Mouse (Mus musculus) midbrain, embryonic 16.5 days (tissue): ENCODE measurements around the gene Ntrk3. TPM values are rescaled to one million over a fixed set of nuclear protein-coding genes. Genes with fewer than 3 reads are reported as not detected.

Experiments
- ATAC-seq: fragments of 200-750 bp; cut with Nextera tagmentation; 2 replicates; pipeline ENCODE4 v1.8.0; 2017; ENCODE audit warnings: moderate TSS enrichment
- H3K27ac ChIP-seq: fragments of 300-500 bp; sonication (generic); 2 replicates; pipeline ENCODE4 v1.5.1; 2014; ENCODE audit warnings: mild to moderate bottlenecking, low read length, mixed read lengths
- H3K27me3 ChIP-seq: fragments of 300-500 bp; sonication (generic); 2 replicates; pipeline ENCODE4 v1.6.1; 2014; ENCODE audit warnings: low read depth, low read length, mixed read lengths; ENCODE audit not compliant: control insufficient read depth, insufficient read depth
- H3K36me3 ChIP-seq: fragments of 300-500 bp; sonication (generic); 2 replicates; pipeline ENCODE4 v1.6.1; 2014; ENCODE audit warnings: mild to moderate bottlenecking, low read length, moderate library complexity, mixed read lengths; ENCODE audit not compliant: control insufficient read depth, insufficient read depth
- H3K4me1 ChIP-seq: fragments of 300-500 bp; sonication (generic); 2 replicates; pipeline ENCODE4 v1.6.1; 2014; ENCODE audit warnings: mild to moderate bottlenecking, low read length, mixed read lengths; ENCODE audit not compliant: control insufficient read depth, insufficient read depth
- H3K4me2 ChIP-seq: fragments of 300-500 bp; sonication (generic); 2 replicates; pipeline ENCODE4 v1.6.1; 2014; ENCODE audit warnings: mild to moderate bottlenecking, low read length, mixed read lengths
- H3K4me3 ChIP-seq: fragments of 300-500 bp; sonication (generic); 2 replicates; pipeline ENCODE4 v1.5.1; 2014; ENCODE audit warnings: low read depth, mild to moderate bottlenecking, low read length, moderate library complexity, mixed read lengths
- H3K9ac ChIP-seq: fragments of 300-500 bp; sonication (generic); 2 replicates; pipeline ENCODE4 v1.6.1; 2014; ENCODE audit warnings: low read depth, low read length, mixed read lengths
- H3K9me3 ChIP-seq: fragments of 300-500 bp; sonication (generic); replicated peaks from 2 replicates; pipeline ENCODE4 v1.6.1; 2014; ENCODE audit warnings: mild to moderate bottlenecking, low read length, mixed read lengths; ENCODE audit not compliant: control insufficient read depth, poor library complexity, severe bottlenecking
- WGBS: fragments of 180-500 bp; shearing (Covaris S2); extraction: QIAGEN DNeasy Blood & Tissue Kit; methylation state at CpG from one replicate; pipeline ENCODE4 v1.1.7; 2014; 5-methylcytosine and 5-hydroxymethylcytosine counted together
- polyA plus RNA-seq: library from polyadenylated mRNA; unstranded; fragments of >200 nt; fragmentation: Nextera tagmentation; extraction: Ambion mirVana; gene quantifications from 2 replicates; pipeline ENCODE4 v1.2.1, GENCODE M21; 2015

Ntrk3 gene
- polyA plus RNA-seq, 1 experiment from 2014 or later, result 24.7 TPM

DNA sequence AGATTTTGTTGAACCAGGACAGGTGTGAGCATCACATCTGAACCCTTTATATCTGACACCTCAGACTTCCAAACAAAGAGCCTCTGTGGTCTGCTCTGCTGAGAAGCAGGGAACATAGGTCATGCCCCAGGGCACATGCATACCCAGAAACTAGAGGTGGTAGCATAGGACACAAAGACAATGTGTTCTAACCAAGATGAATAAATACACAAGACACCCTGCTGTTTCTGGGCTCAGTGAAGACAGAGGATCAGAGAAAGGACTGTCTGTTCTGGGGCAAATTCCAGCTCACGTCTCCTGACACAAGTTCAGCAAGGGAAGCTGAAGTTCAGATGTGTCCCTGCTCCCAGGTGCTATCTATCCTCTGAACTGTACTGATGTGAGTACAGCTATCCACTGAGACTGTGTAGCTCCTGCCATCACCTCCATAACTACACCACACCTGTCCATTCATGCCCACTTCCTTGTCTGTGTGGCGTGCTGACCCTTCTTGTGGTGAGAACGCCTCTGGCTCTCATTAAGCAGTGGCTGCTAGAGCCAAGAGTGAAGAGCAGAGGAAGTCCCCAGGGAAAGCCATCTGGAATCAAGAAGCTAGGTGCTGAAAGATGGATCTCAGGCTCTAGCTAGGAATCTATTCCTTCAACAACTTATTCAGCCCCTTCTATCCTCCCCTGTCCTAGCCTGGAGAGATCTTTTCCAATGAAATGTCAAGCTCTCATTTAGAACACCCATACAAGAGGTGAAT, 468.1 kb downstream of the Ntrk3 start:
- WGBS, result 65% methylated on average over 3 of the region's 3 CpGs
- Histone ChIP-seq H3K4me2 (no peak overlapping the region), H3K27ac (no peak overlapping the region), H3K27me3 (no peaks in the 10 kb centered on the region), H3K4me3 (no peak overlapping the region), H3K9ac (no peak overlapping the region), H3K4me1 (peaks cover 3% of the 10 kb centered on the region; the same call in 1 of the 2 replicates), H3K36me3 (no peaks in the 10 kb centered on the region), H3K9me3 (no peaks in the 10 kb centered on the region)
- ATAC-seq, result no peak

DNA sequence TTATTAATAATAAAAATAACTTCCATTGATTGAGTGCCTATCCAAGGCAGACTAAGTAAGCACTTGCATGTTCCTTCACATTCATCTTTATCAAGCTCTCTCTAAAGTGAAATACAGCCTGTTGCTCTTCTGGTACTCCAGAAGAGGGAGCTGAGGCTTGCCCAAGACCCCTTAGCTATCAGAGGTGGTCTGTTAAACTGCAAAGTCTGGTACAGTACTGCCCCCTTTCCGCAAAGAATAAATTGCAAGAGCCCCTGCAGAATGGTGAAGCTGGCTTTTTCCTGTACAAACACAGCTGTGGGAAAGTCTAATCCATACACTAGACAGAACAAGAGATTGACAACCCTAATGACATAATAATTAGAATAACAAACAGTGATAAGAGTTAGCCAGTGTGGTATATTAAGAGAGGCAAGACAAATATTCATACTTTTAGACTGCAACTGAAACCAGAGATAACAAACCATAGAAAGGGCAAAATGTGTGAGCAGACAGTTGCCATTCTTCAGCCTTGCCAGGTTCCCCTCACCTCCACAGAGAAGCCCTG, 470.3 kb downstream of the Ntrk3 start:
- no peak overlapping the region for H3K9ac ChIP-seq
- peaks cover 3% of the 10 kb centered on the region; the same call in 1 of the 2 replicates for H3K4me1 ChIP-seq
- H3K27ac ChIP-seq, result no peak overlapping the region
- WGBS, result 6% methylated on average over 1 of the region's 1 CpGs
- no peak overlapping the region for H3K4me2 ChIP-seq
- no peaks in the 10 kb centered on the region for H3K36me3 ChIP-seq
- no peaks in the 10 kb centered on the region for H3K27me3 ChIP-seq
- H3K9me3 ChIP-seq, result no peaks in the 10 kb centered on the region
- no peak overlapping the region for H3K4me3 ChIP-seq
- no peak for ATAC-seq

DNA sequence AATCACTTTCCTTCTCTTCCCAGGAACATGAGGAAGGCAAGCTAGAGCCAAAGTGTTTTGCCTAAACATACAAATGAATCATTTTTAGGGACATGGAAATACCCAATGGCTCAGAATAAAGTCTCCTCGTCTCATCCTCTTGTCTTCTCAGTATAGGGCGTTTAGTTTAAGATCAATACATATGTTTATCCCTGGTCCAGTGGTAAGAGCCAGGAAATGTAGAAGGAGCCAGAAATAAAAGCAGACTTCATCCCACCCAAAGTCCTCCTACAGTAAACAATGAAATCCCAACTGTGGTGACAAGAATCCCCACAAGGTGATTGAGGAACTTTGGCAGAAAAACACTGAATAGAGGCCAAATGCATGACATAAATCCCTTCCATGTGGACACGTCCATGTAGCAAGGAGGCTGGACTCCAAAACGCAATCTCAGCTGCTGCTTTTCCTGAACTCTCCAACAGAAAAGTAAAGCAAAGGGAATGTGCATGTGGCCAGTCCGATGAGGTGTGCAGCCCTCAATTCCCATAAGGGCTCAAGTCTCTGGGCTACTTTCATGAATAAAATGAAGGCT, 473.3 kb downstream of the Ntrk3 start:
- Histone ChIP-seq H3K9ac (no peak overlapping the region), H3K36me3 (no peaks in the 10 kb centered on the region), H3K4me2 (no peak overlapping the region), H3K4me3 (no peak overlapping the region), H3K27ac (no peak overlapping the region), H3K27me3 (no peaks in the 10 kb centered on the region), H3K9me3 (no peaks in the 10 kb centered on the region), H3K4me1 (peaks cover 3% of the 10 kb centered on the region; the same call in 1 of the 2 replicates)
- WGBS, result 67% methylated on average over 5 of the region's 5 CpGs
- ATAC-seq, result no peak

DNA sequence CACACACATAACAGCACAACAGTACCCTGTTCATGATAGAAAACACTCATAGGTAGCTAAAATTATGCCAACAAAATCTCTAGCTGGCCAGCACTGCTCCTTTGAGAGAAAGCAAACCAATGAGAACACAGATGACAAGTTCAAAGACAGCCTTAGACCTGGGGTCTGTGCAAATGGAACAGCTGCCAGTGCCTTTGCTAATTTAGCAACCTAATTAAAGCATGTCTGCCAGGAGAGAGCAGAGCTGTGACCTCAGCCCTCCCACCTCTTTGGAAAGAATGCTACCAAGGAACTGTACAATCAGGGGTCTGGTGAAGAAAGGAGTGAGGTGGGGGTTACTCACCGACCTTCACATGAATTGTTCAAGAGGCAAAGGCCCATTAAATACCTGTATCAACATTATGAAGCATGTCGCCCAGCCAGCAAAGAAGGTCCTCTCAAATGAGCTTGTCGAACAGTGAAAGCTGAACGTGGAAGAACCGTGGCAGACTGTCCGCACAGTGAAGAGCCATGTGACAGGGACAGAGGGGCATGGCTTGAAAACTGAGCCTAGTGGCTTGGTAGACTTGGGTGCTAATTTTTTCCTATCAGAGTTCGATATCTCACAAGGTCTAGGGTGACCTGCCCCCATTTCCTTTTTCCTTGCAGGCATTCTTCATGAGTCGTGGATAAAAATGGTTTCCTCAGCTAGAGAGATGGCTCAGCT, 476.2 kb downstream of the Ntrk3 start:
- Histone ChIP-seq H3K36me3 (no peaks in the 10 kb centered on the region), H3K27me3 (no peaks in the 10 kb centered on the region), H3K9me3 (no peaks in the 10 kb centered on the region), H3K4me1 (no peaks in the 10 kb centered on the region), H3K4me3 (no peak overlapping the region), H3K9ac (no peak overlapping the region), H3K27ac (no peak overlapping the region), H3K4me2 (no peak overlapping the region)
- 74% methylated on average over 8 of the region's 8 CpGs for WGBS
- no peak for ATAC-seq

DNA sequence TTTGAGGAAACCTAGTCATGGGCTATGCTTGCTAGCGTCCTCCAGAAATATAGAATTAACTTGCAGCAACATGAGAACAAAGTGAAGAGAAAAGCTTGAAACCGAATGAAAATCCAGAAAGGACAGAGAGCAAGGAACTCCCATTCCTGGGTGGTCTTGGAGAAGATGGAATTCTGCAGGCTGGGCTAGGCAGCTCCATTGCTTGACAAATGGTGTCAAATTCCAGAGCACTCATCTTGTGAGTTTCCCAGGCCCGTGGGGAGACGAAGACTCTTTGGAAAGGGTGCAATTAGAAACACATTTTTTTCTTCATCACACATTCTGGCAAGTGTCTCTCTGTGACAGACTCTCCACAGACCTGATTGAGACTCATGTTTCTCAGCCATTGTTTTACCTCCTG, 479.7 kb downstream of the Ntrk3 start:
- Histone ChIP-seq H3K4me2 (no peak overlapping the region), H3K27ac (no peak overlapping the region), H3K27me3 (no peaks in the 10 kb centered on the region), H3K36me3 (no peaks in the 10 kb centered on the region), H3K4me3 (no peak overlapping the region), H3K9ac (no peak overlapping the region), H3K4me1 (no peaks in the 10 kb centered on the region), H3K9me3 (no peaks in the 10 kb centered on the region)
- 63% methylated on average over 4 of the region's 4 CpGs for WGBS
- ATAC-seq, result no peak

DNA sequence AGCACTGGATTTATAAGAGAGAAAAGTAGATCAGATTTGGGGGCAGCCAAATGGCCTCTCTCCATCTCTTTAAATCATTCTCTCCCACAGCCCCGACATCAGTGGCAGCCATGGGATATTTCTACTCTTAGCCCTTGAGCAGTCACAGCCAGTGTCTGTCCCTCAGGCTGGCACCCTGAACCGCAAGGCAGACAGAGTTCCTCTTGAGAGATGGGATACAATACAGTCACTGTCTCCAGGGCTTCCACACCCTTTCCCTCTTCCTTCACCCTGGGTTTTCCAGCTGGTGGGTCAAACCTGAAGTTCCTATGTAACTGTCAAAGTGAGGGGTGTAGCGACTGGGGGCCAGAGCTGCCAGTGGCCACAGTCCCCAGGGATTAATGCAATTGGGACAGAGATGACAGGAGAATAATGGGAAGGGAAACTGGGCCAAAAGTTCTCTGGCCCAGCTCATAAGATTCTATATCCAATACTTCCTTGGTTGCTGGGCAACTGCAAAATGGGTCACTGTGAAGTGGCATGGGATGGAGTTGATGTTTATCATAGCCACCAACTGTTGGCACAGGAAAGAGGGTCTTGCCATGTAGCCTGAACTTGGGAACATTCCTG, 483.9 kb downstream of the Ntrk3 start:
- 73% methylated on average over 3 of the region's 3 CpGs for WGBS
- H3K4me1 ChIP-seq, result no peaks in the 10 kb centered on the region
- no peaks in the 10 kb centered on the region for H3K27me3 ChIP-seq
- H3K27ac ChIP-seq, result no peak overlapping the region
- no peaks in the 10 kb centered on the region; the same call in 1 of the 2 replicates for H3K36me3 ChIP-seq
- no peak overlapping the region for H3K4me3 ChIP-seq
- H3K4me2 ChIP-seq, result no peak overlapping the region
- no peak overlapping the region for H3K9ac ChIP-seq
- H3K9me3 ChIP-seq, result no peaks in the 10 kb centered on the region
- ATAC-seq, result peak; percentile 48

DNA sequence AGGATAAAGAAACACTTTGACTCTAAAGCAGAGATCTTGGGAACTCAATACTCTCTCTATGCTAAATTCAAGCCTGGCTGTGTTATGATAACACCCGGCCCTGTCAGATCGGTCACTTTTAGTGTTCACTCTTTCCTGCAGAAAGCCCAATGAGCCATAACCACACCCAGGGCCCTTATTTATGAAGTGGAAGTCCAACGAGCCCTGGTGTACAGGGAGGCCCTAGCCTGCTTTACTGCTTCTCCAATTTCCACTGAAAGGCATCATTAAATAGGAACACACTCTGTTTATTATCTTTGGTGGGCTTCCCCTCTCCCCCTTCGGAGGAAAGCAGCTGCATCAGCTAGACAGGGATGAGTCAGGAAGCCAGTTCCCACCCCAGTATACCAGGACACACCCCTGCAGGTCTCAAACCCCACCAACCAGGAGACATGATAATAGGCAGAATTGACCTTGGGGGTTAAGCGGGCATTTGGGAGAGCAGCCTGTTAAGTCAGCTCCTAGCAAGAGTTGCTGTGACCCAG, 489.6 kb downstream of the Ntrk3 start:
- H3K27me3 ChIP-seq, result no peaks in the 10 kb centered on the region
- no peak for ATAC-seq
- 86% methylated on average over 5 of the region's 5 CpGs for WGBS

DNA sequence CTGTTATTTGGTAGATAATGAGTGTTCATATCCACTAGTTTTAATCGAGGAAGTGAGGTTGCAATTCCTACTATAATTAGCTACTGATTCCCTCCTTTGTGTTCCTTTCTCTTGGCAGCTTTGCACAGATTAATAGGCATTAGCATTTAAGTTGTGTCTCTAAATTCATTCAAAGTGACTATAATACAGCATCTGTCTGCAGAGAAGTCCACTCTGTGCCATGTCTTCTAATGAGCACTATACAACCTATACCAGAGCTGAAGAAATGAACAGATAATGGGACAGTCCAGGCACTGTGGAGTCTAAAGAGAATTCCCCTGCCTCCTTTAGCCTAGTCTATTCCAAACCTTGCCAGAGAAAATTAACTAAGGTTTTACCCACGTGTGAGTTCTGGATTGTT, 498.8 kb downstream of the Ntrk3 start:
- H3K4me3 ChIP-seq, result no peak overlapping the region
- no peaks in the 10 kb centered on the region for H3K36me3 ChIP-seq
- H3K4me1 ChIP-seq, result no peaks in the 10 kb centered on the region
- H3K9ac ChIP-seq, result no peak overlapping the region
- no peak overlapping the region for H3K4me2 ChIP-seq
- 47% methylated on average over 2 of the region's 2 CpGs for WGBS
- no peak overlapping the region for H3K27ac ChIP-seq
- H3K27me3 ChIP-seq, result no peaks in the 10 kb centered on the region
- H3K9me3 ChIP-seq, result no peaks in the 10 kb centered on the region
- no peak for ATAC-seq

More for the DNA sequence above, 489.6 kb downstream of the Ntrk3 start:
- no peaks in the 10 kb centered on the region for H3K9me3 ChIP-seq
- no peaks in the 10 kb centered on the region for H3K4me1 ChIP-seq
- no peak overlapping the region for H3K27ac ChIP-seq
- H3K4me3 ChIP-seq, result no peak overlapping the region
- no peak overlapping the region for H3K4me2 ChIP-seq
- no peaks in the 10 kb centered on the region; the same call in 1 of the 2 replicates for H3K36me3 ChIP-seq
- H3K9ac ChIP-seq, result no peak overlapping the region
